Mouse (Mus musculus): ENCODE results near the gene Clta. TPM values are rescaled to one million over a fixed set of nuclear protein-coding genes. Genes with fewer than 3 reads are reported as not detected.
A peak's percentile ranks its signal among the peaks of the same experiment; 100 is the strongest.

Gene Clta
- 348 and 365 TPM in 2 replicates for polyA plus RNA-seq (2014; fragmentation: Nextera tagmentation; extraction: Ambion mirVana)

DNA sequence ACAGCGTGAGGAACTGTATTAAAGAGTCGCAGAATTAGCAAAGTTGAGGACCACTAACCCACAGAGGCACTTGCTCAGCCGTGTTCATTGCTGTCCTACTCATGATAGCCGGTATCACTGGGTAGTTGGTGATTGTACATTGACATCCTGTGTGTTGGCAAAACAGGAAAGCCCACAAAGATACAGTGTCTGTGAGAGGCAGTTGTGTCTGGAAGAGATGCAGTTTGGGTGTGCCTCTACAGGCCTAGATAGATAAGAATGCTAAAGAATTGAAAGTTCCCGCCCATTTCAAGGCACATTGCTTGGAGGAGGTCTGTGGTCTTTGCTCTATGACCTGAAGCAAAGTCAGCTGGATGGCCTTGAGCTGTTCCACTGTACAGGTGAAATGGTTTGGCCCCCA lies at the start of gene Clta:
Gene Clta, plus strand, starts transcription at position 327 of the 400 bp plus-strand sequence.
- 92% methylated on average over 5 of the region's 5 CpGs for WGBS
- Histone ChIP-seq H3K9me3 (ENCODE audit: control insufficient read depth, low read length) (no peaks in the 10 kb centered on the region), H3K4me3 (replicated peaks; ENCODE audit: low read length) (no peak within 1 kb of the TSS), H3K27me3 (ENCODE audit: control insufficient read depth, insufficient read depth, low read length) (no peaks in the 10 kb centered on the region), H3K4me2 (replicated peaks) (no peak within 1 kb of the TSS), H3K36me3 (replicated peaks; ENCODE audit: control insufficient read depth, insufficient read depth) (no peaks in the 10 kb centered on the region), H3K4me1 (replicated peaks; ENCODE audit: control insufficient read depth, insufficient read depth, low read length) (no peaks in the 10 kb centered on the region), H3K9ac (no peak within 1 kb of the TSS), H3K27ac (no peak within 1 kb of the TSS)
- no peak for DNase-seq (ENCODE audit: low spot score)
- no peak for ATAC-seq (ENCODE audit: low FRiP score)

DNA sequence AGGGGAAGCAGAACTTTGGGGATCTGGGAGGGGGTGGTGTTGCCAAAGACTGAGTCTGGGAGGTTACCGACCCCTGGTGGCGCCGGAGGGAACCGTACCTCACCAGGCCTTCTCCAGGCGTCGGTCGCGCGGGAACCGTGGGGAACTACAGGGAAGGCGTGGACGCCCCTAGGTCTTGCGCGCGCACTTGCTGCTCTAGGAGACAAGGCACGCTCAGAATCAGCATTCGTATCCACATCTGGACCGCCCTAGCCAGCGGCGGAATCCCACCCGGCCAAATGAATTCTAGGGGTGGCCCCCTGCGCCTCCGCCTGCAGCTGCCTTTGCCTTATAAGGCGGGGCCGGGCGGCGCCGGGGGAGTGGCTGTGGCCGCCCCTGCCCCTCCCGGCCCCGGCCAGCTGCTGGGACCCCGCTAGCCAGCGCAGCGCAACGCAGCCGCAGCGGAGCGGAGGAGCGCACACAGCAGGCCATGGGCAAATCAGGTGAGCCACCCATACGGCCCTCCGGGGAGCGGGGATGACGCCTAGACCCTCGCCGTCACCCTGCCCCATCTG lies 46.9 kb upstream of the Clta start, which contains the start of gene Glipr2:
Gene Glipr2, plus strand, starts transcription at position 110 of the 554 bp plus-strand sequence.
- peak; percentile 86 for ATAC-seq (ENCODE audit: low FRiP score)
- H3K9ac ChIP-seq = peak within 1 kb of the TSS; percentile 77
- peak; percentile 82 for DNase-seq (ENCODE audit: low spot score)
- peak within 1 kb of the TSS; percentile 78 for H3K27ac ChIP-seq
- no peaks in the 10 kb centered on the region for H3K27me3 ChIP-seq (ENCODE audit: control insufficient read depth, insufficient read depth, low read length)
- H3K4me1 ChIP-seq (replicated peaks; ENCODE audit: control insufficient read depth, insufficient read depth, low read length) = peaks cover 13% of the 10 kb centered on the region
- no peaks in the 10 kb centered on the region for H3K36me3 ChIP-seq (replicated peaks; ENCODE audit: control insufficient read depth, insufficient read depth)
- H3K9me3 ChIP-seq (ENCODE audit: control insufficient read depth, low read length) = no peaks in the 10 kb centered on the region
- peak within 1 kb of the TSS; percentile 91 for H3K4me2 ChIP-seq (replicated peaks)
- H3K4me3 ChIP-seq (replicated peaks; ENCODE audit: low read length) = peak within 1 kb of the TSS; percentile 64
- under 1% methylated on average over 39 of the region's 45 CpGs for WGBS

DNA sequence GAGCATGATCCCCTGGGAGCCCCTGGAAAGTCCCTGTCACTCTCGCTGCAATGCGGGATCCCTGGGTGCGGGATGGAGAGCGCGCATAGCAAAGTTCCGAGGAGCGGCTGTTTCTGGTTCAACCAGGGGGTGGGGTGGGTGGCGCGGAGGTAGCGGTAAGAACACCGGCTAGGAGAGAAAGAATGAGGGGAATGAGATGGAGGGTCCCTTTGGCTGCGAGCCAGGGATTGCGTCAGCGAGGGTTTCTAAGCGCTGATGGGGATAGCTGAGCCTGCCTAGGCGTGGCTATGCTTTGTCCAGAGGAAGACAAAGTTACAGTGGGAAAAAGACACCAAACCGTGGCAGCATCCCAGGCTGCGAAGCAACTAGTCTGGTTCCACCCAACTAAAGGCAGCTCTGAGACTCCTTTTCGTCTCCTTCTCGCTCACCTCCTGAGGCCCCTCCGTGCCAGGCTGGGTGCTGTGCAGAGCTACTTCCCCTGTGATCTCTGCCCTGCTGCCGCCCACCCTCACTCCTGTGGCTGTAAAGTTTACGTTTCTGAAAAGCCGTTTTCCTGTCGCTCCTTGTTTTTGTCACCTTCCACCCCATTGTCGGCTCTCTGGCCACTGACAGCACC lies 46.3 kb upstream of the Clta start:
- Histone ChIP-seq H3K27me3 (ENCODE audit: control insufficient read depth, insufficient read depth, low read length) (no peaks in the 10 kb centered on the region), H3K9ac (peak overlapping the region; percentile 77), H3K9me3 (ENCODE audit: control insufficient read depth, low read length) (no peaks in the 10 kb centered on the region), H3K36me3 (replicated peaks; ENCODE audit: control insufficient read depth, insufficient read depth) (no peaks in the 10 kb centered on the region), H3K27ac (peak overlapping the region; percentile 78), H3K4me2 (replicated peaks) (peak overlapping the region; percentile 91), H3K4me1 (replicated peaks; ENCODE audit: control insufficient read depth, insufficient read depth, low read length) (peaks cover 13% of the 10 kb centered on the region), H3K4me3 (replicated peaks; ENCODE audit: low read length) (peak overlapping the region; percentile 64)
- ATAC-seq (ENCODE audit: low FRiP score) (peak; percentile 77), DNase-seq (ENCODE audit: low spot score) (peak; percentile 85)
- WGBS = under 1% methylated on average over 26 of the region's 26 CpGs

DNA sequence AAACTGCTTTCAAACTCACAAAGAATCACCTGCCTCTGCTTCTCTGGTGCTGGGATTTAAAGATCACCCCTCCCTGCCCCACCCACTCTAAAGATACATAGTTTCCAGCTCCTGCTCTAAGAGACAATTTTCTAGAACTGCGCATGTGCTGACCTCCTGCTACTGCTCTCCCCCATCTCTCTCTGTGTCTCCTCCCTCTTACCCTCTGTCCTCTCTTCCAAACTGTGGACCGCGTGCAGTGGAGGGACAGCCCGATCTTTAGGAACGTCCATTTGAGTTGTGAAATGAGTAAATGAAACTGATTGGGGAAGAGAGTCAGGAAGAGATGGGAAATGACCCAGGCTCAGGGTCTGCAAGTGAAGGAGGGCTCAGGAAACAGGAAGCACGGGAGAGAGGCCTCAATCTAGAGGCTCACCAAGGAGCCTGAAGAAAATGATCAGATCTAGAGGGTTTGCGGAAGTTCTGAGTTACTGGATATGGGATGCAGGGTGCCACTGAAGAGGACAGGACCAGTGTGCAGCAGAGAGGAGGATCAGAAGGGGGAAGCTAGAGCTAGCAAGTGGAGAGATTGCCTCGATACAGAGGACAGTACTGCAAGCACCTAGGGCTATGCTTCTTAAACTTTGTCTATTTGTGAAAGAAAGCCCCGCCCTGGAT lies 44.6 kb upstream of the Clta start:
- DNase-seq (ENCODE audit: low spot score) (no peak), ATAC-seq (ENCODE audit: low FRiP score) (no peak)
- H3K4me1 ChIP-seq (replicated peaks; ENCODE audit: control insufficient read depth, insufficient read depth, low read length) = peaks cover 13% of the 10 kb centered on the region
- H3K9me3 ChIP-seq (ENCODE audit: control insufficient read depth, low read length) = no peaks in the 10 kb centered on the region
- no peak overlapping the region for H3K9ac ChIP-seq
- H3K4me3 ChIP-seq (replicated peaks; ENCODE audit: low read length) = no peak overlapping the region
- no peak overlapping the region for H3K27ac ChIP-seq
- H3K27me3 ChIP-seq (ENCODE audit: control insufficient read depth, insufficient read depth, low read length) = no peaks in the 10 kb centered on the region
- peak overlapping the region; percentile 91 for H3K4me2 ChIP-seq (replicated peaks)
- H3K36me3 ChIP-seq (replicated peaks; ENCODE audit: control insufficient read depth, insufficient read depth) = no peaks in the 10 kb centered on the region
- WGBS = 72% methylated on average over 9 of the region's 9 CpGs

DNA sequence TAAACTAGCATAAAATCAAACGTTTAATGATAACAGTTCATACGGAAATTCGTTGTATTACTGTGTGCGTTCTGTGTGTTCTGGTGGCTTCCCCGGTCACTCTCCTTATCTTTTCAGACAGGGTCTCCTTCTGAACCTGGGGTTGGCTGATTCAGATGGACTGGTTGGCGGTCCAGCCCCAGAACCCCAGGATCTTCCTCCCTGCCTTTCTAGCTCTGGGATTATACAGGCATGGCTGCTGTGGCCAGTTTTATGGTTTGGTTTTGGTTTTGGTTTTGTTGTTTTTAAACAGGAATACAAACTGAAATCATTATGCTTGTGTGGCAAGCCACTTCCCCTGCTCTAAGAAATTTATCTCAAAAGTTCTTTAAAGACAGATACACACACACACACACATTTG lies 44.0 kb upstream of the Clta start:
- 93% methylated on average over 6 of the region's 6 CpGs for WGBS
- Histone ChIP-seq H3K36me3 (replicated peaks; ENCODE audit: control insufficient read depth, insufficient read depth) (no peaks in the 10 kb centered on the region), H3K9ac (no peak overlapping the region), H3K4me3 (replicated peaks; ENCODE audit: low read length) (no peak overlapping the region), H3K27me3 (ENCODE audit: control insufficient read depth, insufficient read depth, low read length) (no peaks in the 10 kb centered on the region), H3K4me2 (replicated peaks) (0 out of 2 replicates have a peak overlapping the region, but pooled peaks have one; percentile 91), H3K27ac (no peak overlapping the region), H3K9me3 (ENCODE audit: control insufficient read depth, low read length) (no peaks in the 10 kb centered on the region), H3K4me1 (replicated peaks; ENCODE audit: control insufficient read depth, insufficient read depth, low read length) (peaks cover 13% of the 10 kb centered on the region)
- ATAC-seq (ENCODE audit: low FRiP score) (no peak), DNase-seq (ENCODE audit: low spot score) (no peak)

DNA sequence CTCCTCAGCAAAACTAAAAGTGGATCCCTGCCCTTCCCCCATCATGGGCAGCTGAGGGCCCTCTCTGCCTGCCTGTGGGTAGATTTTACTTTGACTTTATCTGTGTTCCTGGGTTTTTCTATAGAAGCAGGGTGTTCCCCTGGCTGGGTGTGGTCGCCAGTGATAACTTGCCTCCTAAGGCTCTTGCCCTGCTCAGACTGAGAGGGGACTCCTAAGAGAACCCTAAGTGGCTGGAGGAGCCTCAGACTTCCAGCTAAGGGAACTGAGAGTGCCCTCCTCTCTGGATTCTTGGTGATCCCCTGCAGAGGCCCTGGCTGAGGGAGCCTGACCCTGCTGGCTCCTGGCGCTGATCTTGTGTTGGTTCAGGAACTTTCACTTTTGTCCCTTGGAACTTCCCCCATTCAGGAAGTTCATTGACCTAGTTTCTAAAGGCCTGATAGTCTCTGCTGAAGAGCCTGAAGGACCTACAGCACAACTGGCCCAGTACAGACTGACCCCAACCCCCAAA lies 39.9 kb upstream of the Clta start:
- no peaks in the 10 kb centered on the region for H3K36me3 ChIP-seq (replicated peaks; ENCODE audit: control insufficient read depth, insufficient read depth)
- ATAC-seq (ENCODE audit: low FRiP score) = no peak
- 43% methylated on average over 2 of the region's 2 CpGs for WGBS

DNA sequence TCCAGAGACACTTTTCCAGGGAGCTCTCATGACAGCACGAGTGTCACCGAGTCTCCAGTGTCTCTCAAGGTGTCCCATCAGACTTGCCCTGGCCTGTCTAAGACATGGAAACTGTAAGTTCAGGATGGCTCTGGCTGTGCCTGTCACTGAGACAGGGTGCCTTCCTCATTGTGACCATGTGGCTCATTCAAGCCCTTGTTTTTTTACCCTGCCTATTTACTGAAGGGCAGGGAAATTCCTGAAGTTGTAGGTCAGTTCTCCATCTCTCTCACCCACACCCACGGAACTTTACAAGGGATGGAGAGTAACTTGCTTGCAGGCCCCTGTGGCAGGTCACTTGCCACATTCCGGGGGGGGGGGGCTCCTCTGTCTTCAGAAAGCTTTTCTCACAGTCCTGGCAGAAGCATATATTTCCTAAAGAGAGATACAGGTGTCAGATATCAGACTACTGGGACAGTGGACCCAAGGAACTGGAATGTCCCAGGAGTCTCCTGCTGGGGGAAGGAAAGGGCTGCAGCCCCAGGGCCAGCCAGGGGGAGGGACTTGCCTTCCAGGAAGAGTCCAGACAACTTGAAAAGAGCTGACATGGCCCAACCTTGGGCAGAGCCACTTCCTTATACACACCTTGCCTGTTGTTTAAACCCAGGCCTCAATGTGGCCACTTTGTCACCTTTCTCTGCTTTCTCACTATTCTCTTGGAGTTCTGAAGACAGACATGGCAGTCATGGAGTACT lies 39.1 kb upstream of the Clta start:
- Histone ChIP-seq H3K4me2 (replicated peaks) (no peak overlapping the region), H3K4me3 (replicated peaks; ENCODE audit: low read length) (no peak overlapping the region), H3K9ac (no peak overlapping the region), H3K9me3 (ENCODE audit: control insufficient read depth, low read length) (no peaks in the 10 kb centered on the region), H3K27ac (no peak overlapping the region), H3K36me3 (replicated peaks; ENCODE audit: control insufficient read depth, insufficient read depth) (no peaks in the 10 kb centered on the region), H3K27me3 (ENCODE audit: control insufficient read depth, insufficient read depth, low read length) (no peaks in the 10 kb centered on the region; the same call in 1 of the 2 replicates), H3K4me1 (replicated peaks; ENCODE audit: control insufficient read depth, insufficient read depth, low read length) (peaks cover 20% of the 10 kb centered on the region; the same call in 1 of the 2 replicates)
- 56% methylated on average over 4 of the region's 4 CpGs for WGBS
- ATAC-seq (ENCODE audit: low FRiP score) (no peak), DNase-seq (ENCODE audit: low spot score) (no peak)

More for the DNA sequence above, 39.9 kb upstream of the Clta start:
- no peak for DNase-seq (ENCODE audit: low spot score)
- Histone ChIP-seq H3K9me3 (ENCODE audit: control insufficient read depth, low read length) (no peaks in the 10 kb centered on the region), H3K4me2 (replicated peaks) (no peak overlapping the region), H3K27ac (no peak overlapping the region), H3K4me3 (replicated peaks; ENCODE audit: low read length) (no peak overlapping the region), H3K27me3 (ENCODE audit: control insufficient read depth, insufficient read depth, low read length) (no peaks in the 10 kb centered on the region; the same call in 1 of the 2 replicates), H3K9ac (no peak overlapping the region), H3K4me1 (replicated peaks; ENCODE audit: control insufficient read depth, insufficient read depth, low read length) (peaks cover 16% of the 10 kb centered on the region; the same call in 1 of the 2 replicates)

DNA sequence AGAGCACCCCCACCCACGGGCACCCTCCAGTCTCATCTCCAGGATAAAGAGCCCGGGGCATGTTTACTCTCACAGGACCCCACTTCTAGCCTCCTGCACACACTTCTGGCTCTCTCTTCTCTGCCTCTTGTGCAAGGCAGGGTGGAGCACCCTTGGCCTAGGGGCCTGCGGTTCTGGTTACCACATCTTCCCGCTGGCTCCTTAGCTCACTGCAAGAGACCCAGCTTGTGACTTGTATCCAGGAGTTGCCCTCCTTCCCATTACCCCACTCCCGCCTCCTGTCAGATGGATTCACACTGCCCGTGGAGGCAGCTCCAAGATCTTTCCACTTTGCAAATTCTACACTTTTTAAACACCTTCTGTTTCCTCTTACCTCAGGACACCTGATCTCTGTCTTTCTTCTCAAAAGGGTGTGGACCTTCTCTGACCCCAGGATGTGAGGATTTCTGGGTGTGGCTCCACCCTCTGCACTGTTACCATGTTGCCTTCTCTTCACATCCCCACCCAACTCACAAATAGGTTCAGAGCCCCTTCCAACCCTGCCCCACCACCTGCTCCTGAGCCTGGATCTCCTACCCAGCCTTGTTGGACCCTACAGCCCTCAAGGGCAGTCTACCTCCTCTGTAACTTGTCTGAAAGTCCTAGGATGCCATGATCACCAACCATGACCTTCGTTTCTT lies 38.3 kb upstream of the Clta start:
- DNase-seq (ENCODE audit: low spot score) = no peak
- H3K9ac ChIP-seq = no peak overlapping the region
- no peak overlapping the region for H3K4me2 ChIP-seq (replicated peaks)
- no peak overlapping the region for H3K4me3 ChIP-seq (replicated peaks; ENCODE audit: low read length)
- H3K27me3 ChIP-seq (ENCODE audit: control insufficient read depth, insufficient read depth, low read length) = no peaks in the 10 kb centered on the region; the same call in 1 of the 2 replicates
- no peak overlapping the region for H3K27ac ChIP-seq
- peaks cover 6% of the 10 kb centered on the region; the same call in 1 of the 2 replicates for H3K36me3 ChIP-seq (replicated peaks; ENCODE audit: control insufficient read depth, insufficient read depth)
- peaks cover 20% of the 10 kb centered on the region; the same call in 1 of the 2 replicates for H3K4me1 ChIP-seq (replicated peaks; ENCODE audit: control insufficient read depth, insufficient read depth, low read length)
- WGBS = 86% methylated on average over 7 of the region's 7 CpGs
- ATAC-seq (ENCODE audit: low FRiP score) = no peak
- H3K9me3 ChIP-seq (ENCODE audit: control insufficient read depth, low read length) = no peaks in the 10 kb centered on the region

All from hindbrain, embryonic 14.5 days (tissue).